Mouse (Mus musculus): ENCODE measurements around the gene Mindy1. TPM values are rescaled to one million over a fixed set of nuclear protein-coding genes. Genes with fewer than 3 reads are reported as not detected.

Mindy1 gene
- polyA plus RNA-seq (2014; fragmentation: Illumina TruSeq; extraction: RNeasy Lipid Tissue Mini Kit (QIAGEN cat#74804); ENCODE audit: low read depth, low replicate concordance) = 221 TPM

GRCm38 (mm10) chr3:95281216-95282126 is at the start of gene Mindy1, which contains the start of gene Prune1:
Gene Mindy1, plus strand, starts transcription at chr3:95281345.
Gene Prune1, minus strand, starts transcription at chr3:95282076.

GRCm38 (mm10) chr3:95241498-95241897 is 39.6 kb upstream of the Mindy1 start, which contains the start of gene Gm128:
Gene Gm128, minus strand, starts transcription at chr3:95241598.

GRCm38 (mm10) chr3:95250783-95251424 is 30.2 kb upstream of the Mindy1 start, which contains the start of gene Bnipl:
Gene Bnipl, minus strand, starts transcription at chr3:95251193.

GRCm38 (mm10) chr3:95307100-95307499 is 26.0 kb downstream of the Mindy1 start, which contains the start of gene Anxa9:
Gene Anxa9, minus strand, starts transcription at chr3:95307176.

GRCm38 (mm10) chr3:95314486-95315093 is 33.4 kb downstream of the Mindy1 start, which contains the start of gene Cers2:
Gene Cers2, plus strand, starts transcription at chr3:95314791.

Other genes with a start within 250 kb of the Mindy1 start
- 15.6 TPM for gene Psmd4, start 238.7 kb upstream of the Mindy1 start, polyA plus RNA-seq (2014; fragmentation: Illumina TruSeq; extraction: RNeasy Lipid Tissue Mini Kit (QIAGEN cat#74804); ENCODE audit: low read depth, low replicate concordance)
- gene Pip5k1a, start 174.4 kb upstream of the Mindy1 start, polyA plus RNA-seq (2014; fragmentation: Illumina TruSeq; extraction: RNeasy Lipid Tissue Mini Kit (QIAGEN cat#74804); ENCODE audit: low read depth, low replicate concordance) = 30.4 TPM
- gene Vps72, start 170.3 kb upstream of the Mindy1 start, polyA plus RNA-seq (2014; fragmentation: Illumina TruSeq; extraction: RNeasy Lipid Tissue Mini Kit (QIAGEN cat#74804); ENCODE audit: low read depth, low replicate concordance) = 10.4 TPM
- 5.0 TPM for gene Tmod4, start 156.9 kb upstream of the Mindy1 start, polyA plus RNA-seq (2014; fragmentation: Illumina TruSeq; extraction: RNeasy Lipid Tissue Mini Kit (QIAGEN cat#74804); ENCODE audit: low read depth, low replicate concordance)
- 16.7 TPM for gene Scnm1, start 147.3 kb upstream of the Mindy1 start, polyA plus RNA-seq (2014; fragmentation: Illumina TruSeq; extraction: RNeasy Lipid Tissue Mini Kit (QIAGEN cat#74804); ENCODE audit: low read depth, low replicate concordance)
- 2.9 TPM for gene Lysmd1, start 147.3 kb upstream of the Mindy1 start, polyA plus RNA-seq (2014; fragmentation: Illumina TruSeq; extraction: RNeasy Lipid Tissue Mini Kit (QIAGEN cat#74804); ENCODE audit: low read depth, low replicate concordance)
- not detected for gene Tnfaip8l2, start 139.0 kb upstream of the Mindy1 start, polyA plus RNA-seq (2014; fragmentation: Illumina TruSeq; extraction: RNeasy Lipid Tissue Mini Kit (QIAGEN cat#74804); ENCODE audit: low read depth, low replicate concordance)
- gene Sema6c, start 120.9 kb upstream of the Mindy1 start, polyA plus RNA-seq (2014; fragmentation: Illumina TruSeq; extraction: RNeasy Lipid Tissue Mini Kit (QIAGEN cat#74804); ENCODE audit: low read depth, low replicate concordance) = not detected
- 28.5 TPM for gene Gabpb2, start 63.4 kb upstream of the Mindy1 start, polyA plus RNA-seq (2014; fragmentation: Illumina TruSeq; extraction: RNeasy Lipid Tissue Mini Kit (QIAGEN cat#74804); ENCODE audit: low read depth, low replicate concordance)
- gene Cdc42se1, start 52.6 kb upstream of the Mindy1 start, polyA plus RNA-seq (2014; fragmentation: Illumina TruSeq; extraction: RNeasy Lipid Tissue Mini Kit (QIAGEN cat#74804); ENCODE audit: low read depth, low replicate concordance) = 32.4 TPM
- gene Mllt11, start 49.2 kb upstream of the Mindy1 start, polyA plus RNA-seq (2014; fragmentation: Illumina TruSeq; extraction: RNeasy Lipid Tissue Mini Kit (QIAGEN cat#74804); ENCODE audit: low read depth, low replicate concordance) = 29.9 TPM
- not detected for gene Gm128, start 39.7 kb upstream of the Mindy1 start, polyA plus RNA-seq (2014; fragmentation: Illumina TruSeq; extraction: RNeasy Lipid Tissue Mini Kit (QIAGEN cat#74804); ENCODE audit: low read depth, low replicate concordance)
- not detected for gene Bnipl, start 30.2 kb upstream of the Mindy1 start, polyA plus RNA-seq (2014; fragmentation: Illumina TruSeq; extraction: RNeasy Lipid Tissue Mini Kit (QIAGEN cat#74804); ENCODE audit: low read depth, low replicate concordance)
- 13.7 TPM for gene Prune1, start 731 bp downstream of the Mindy1 start, polyA plus RNA-seq (2014; fragmentation: Illumina TruSeq; extraction: RNeasy Lipid Tissue Mini Kit (QIAGEN cat#74804); ENCODE audit: low read depth, low replicate concordance)
- 1.2 TPM for gene Anxa9, start 25.8 kb downstream of the Mindy1 start, polyA plus RNA-seq (2014; fragmentation: Illumina TruSeq; extraction: RNeasy Lipid Tissue Mini Kit (QIAGEN cat#74804); ENCODE audit: low read depth, low replicate concordance)
- 221 TPM for gene Cers2, start 33.4 kb downstream of the Mindy1 start, polyA plus RNA-seq (2014; fragmentation: Illumina TruSeq; extraction: RNeasy Lipid Tissue Mini Kit (QIAGEN cat#74804); ENCODE audit: low read depth, low replicate concordance)
- gene Setdb1, start 75.9 kb downstream of the Mindy1 start, polyA plus RNA-seq (2014; fragmentation: Illumina TruSeq; extraction: RNeasy Lipid Tissue Mini Kit (QIAGEN cat#74804); ENCODE audit: low read depth, low replicate concordance) = 15.8 TPM
- gene 4930558C23Rik, start 121.5 kb downstream of the Mindy1 start, polyA plus RNA-seq (2014; fragmentation: Illumina TruSeq; extraction: RNeasy Lipid Tissue Mini Kit (QIAGEN cat#74804); ENCODE audit: low read depth, low replicate concordance) = not detected
- 62.5 TPM for gene Arnt, start 153.0 kb downstream of the Mindy1 start, polyA plus RNA-seq (2014; fragmentation: Illumina TruSeq; extraction: RNeasy Lipid Tissue Mini Kit (QIAGEN cat#74804); ENCODE audit: low read depth, low replicate concordance)
- gene Ctsk, start 217.9 kb downstream of the Mindy1 start, polyA plus RNA-seq (2014; fragmentation: Illumina TruSeq; extraction: RNeasy Lipid Tissue Mini Kit (QIAGEN cat#74804); ENCODE audit: low read depth, low replicate concordance) = 2.9 TPM
- 147 TPM for gene Ctss, start 245.4 kb downstream of the Mindy1 start, polyA plus RNA-seq (2014; fragmentation: Illumina TruSeq; extraction: RNeasy Lipid Tissue Mini Kit (QIAGEN cat#74804); ENCODE audit: low read depth, low replicate concordance)

Data from adrenal gland, adult 10 weeks (tissue).